Mouse (Mus musculus) ES-E14 (cell line): Measurements from ENCODE around the gene Vsir. TPM values are rescaled to one million over a fixed set of nuclear protein-coding genes. Genes with fewer than 3 reads are reported as not detected.

Experiments used
- DNase-seq: peaks from one replicate; pipeline ENCODE4 v3.0.0-alpha.2; 2013; ENCODE audit warnings: low read depth, low spot score
- H3K27ac ChIP-seq: 2 replicates; pipeline ENCODE4 v1.5.1; 2012; ENCODE audit warnings: low read depth, mild to moderate bottlenecking, low read length, moderate library complexity, mixed read lengths; ENCODE audit not compliant: poor library complexity, insufficient read depth, severe bottlenecking
- H3K36me3 ChIP-seq: 2 replicates; pipeline ENCODE4 v1.6.1; 2012; ENCODE audit warnings: mild to moderate bottlenecking, low read length, moderate library complexity, mixed read lengths; ENCODE audit not compliant: control insufficient read depth, poor library complexity, insufficient read depth, severe bottlenecking
- H3K4me1 ChIP-seq, 2 experiments: fragments of 150-350 bp in 1 of 2; sonication (generic) in 1 of 2; 2 replicates each; pipeline ENCODE4 v1.6.1; 2012; ENCODE audit warnings: low read length in 2 of 2, mild to moderate bottlenecking in 1 of 2, mixed read lengths in 1 of 2; ENCODE audit not compliant: control insufficient read depth in 2 of 2, insufficient read depth in 2 of 2, poor library complexity in 1 of 2
- H3K4me3 ChIP-seq, 2 experiments: fragments of 150-350 bp in 1 of 2; sonication (generic) in 1 of 2; 2 replicates each; pipeline ENCODE4 v1.5.1; 2012; ENCODE audit warnings: low read length in 2 of 2, low read depth in 1 of 2, mild to moderate bottlenecking in 1 of 2, mixed read lengths in 1 of 2; ENCODE audit not compliant: insufficient read depth in 1 of 2, poor library complexity in 1 of 2, severe bottlenecking in 1 of 2
- H3K9ac ChIP-seq: 2 replicates; pipeline ENCODE4 v1.6.1; 2012; ENCODE audit warnings: low read depth, mild to moderate bottlenecking, low read length, mixed read lengths; ENCODE audit not compliant: poor library complexity, insufficient read depth, severe bottlenecking
- H3K9me3 ChIP-seq: fragments of 150-350 bp; sonication (generic); 2 replicates; pipeline ENCODE4 v1.6.1; 2012; ENCODE audit warnings: low read depth, mild to moderate bottlenecking, low read length; ENCODE audit not compliant: control insufficient read depth, insufficient read depth
- CHD2 ChIP-seq: IDR thresholded peaks from 2 replicates; pipeline ENCODE4 v1.6.1; 2014; ENCODE audit warnings: mild to moderate bottlenecking, low read depth, low read length, inconsistent platforms
- HCFC1 ChIP-seq: IDR thresholded peaks from 2 replicates; pipeline ENCODE4 v1.6.1; 2012; ENCODE audit warnings: low read length, inconsistent platforms, borderline replicate concordance; ENCODE audit not compliant: insufficient read depth
- MAFK ChIP-seq: IDR thresholded peaks from 2 replicates; pipeline ENCODE4 v1.6.1; 2014; ENCODE audit warnings: mild to moderate bottlenecking, low read depth, low read length, inconsistent platforms; ENCODE audit not compliant: insufficient read depth
- ZC3H11A ChIP-seq: IDR thresholded peaks from 2 replicates; pipeline ENCODE4 v1.6.1; 2012; ENCODE audit warnings: low read depth, mild to moderate bottlenecking, inconsistent platforms, low read length, borderline replicate concordance
- ZNF384 ChIP-seq: IDR thresholded peaks from 2 replicates; pipeline ENCODE4 v1.6.1; 2012; ENCODE audit warnings: low read depth, low read length, inconsistent platforms
- in situ Hi-C, 2 experiments: fragments of 600-800 bp; cut with MboI; formaldehyde crosslinking; loops; one replicate each; pipeline ENCODE4 v1.15.1; 2025; ENCODE audit warnings: low sequenced_read_pairs in 2 of 2, inconsistent platforms in 1 of 2; ENCODE audit not compliant: unreplicated experiment in 2 of 2
- total RNA-seq: library from RNA; depleted of rRNA; stranded (reverse); fragments of 300-350 nt; gene quantifications from 2 replicates; pipeline ENCODE4 v1.2.3, GENCODE M21; 2012

The Vsir gene
- total RNA-seq, 1 experiment, result 5.5 TPM

- peak overlapping the region in 1 of 2 experiments; percentile 72; a peak in 1 of 4 replicates for H3K4me3 ChIP-seq
- TF ChIP-seq CHD2 (no peak), MAFK (no peak), HCFC1 (no peak), ZNF384 (no peak), ZC3H11A (no peak)
- no peaks in the 10 kb centered on the region for H3K9me3 ChIP-seq
- H3K9ac ChIP-seq, result no peak overlapping the region
- no peak for DNase-seq
- peaks cover under 1 to 2% of the 10 kb centered on the region in 2 experiments; a peak in 2 of 4 replicates for H3K4me1 ChIP-seq
- no peak overlapping the region for H3K27ac ChIP-seq
- H3K36me3 ChIP-seq, result no peaks in the 10 kb centered on the region
- in situ Hi-C loops, result no loop called here
Observed at GRCm38 (mm10) chr10:60346056-60346455, 595 bp upstream of the Vsir start.

DNA sequence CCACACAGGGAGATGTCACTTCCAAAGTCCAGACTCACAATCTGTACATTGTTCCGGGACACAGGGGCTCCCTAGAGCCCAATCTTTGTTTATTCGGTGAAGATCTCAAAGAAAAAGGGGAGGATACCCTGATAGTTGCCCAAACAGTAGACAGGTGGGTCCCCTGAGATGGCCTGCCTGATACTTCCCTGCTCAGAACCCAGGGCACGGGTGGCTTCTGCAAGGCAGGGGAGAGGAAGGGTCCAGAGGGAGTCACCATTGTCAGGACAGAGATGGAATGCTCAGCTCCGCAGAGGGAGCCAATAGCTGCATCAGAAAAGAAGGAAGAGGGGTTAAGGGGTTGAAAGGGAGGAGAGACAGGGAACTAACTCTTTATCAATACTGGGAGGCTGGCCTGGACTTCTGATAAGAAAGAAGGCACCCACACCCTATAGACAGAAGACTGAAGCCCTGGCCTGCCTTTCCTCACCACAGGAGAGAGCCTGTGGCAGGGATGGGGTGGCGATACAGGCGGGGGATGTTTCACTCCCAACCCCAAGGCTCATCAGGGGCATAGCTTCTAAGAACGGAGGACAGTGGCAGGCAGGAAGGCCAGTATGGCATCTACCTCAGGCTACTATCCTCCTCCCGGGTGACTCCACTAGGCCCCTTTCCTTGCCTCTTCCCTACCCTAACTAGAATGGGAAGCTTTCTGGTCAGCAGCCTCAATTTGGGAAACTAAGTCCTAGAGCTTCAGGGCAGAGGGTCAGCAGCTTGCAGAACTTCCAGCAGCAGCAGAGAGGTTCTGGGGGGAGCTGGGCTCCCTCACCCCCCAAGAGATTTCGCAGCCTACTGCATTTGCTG, 1.3 kb downstream of the Vsir start:
- Histone ChIP-seq H3K9me3 (no peaks in the 10 kb centered on the region), H3K27ac (no peak overlapping the region), H3K36me3 (no peaks in the 10 kb centered on the region), H3K9ac (no peak overlapping the region), H3K4me3 (no peak overlapping the region), H3K4me1 (peaks cover 3 to 9% of the 10 kb centered on the region in 2 experiments; a peak in 2 of 4 replicates)
- in situ Hi-C loops, result no loop called here
- DNase-seq, result no peak
- TF ChIP-seq HCFC1, result no peak
- TF ChIP-seq MAFK, result no peak
- TF ChIP-seq CHD2, result no peak
- TF ChIP-seq ZC3H11A, result no peak
- no peak for TF ChIP-seq ZNF384

DNA sequence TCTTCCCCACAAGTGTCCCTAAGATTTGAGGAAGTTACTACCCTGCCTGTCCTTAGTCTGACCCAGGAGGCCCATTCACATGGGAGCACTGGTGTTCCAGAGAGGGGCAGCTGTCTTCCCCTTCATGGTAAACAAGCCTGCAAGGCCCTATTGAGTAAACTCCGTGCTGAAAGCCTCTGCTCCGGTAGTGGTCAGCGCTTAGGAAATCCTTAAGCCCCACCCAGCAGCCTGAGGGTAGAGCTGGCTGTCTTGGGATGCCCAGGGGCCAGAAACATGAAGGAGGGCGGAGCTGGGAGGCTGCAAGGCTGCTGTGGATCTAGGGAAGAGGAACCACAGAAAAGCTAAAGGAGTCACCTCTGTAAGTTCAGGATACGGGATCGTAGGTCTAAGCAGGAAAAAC, 2.4 kb downstream of the Vsir start:
- H3K4me3 ChIP-seq, result no peak overlapping the region
- H3K9me3 ChIP-seq, result no peaks in the 10 kb centered on the region
- peaks cover 3 to 11% of the 10 kb centered on the region in 2 experiments; a peak in 2 of 4 replicates for H3K4me1 ChIP-seq
- no peak for TF ChIP-seq HCFC1
- no peak for TF ChIP-seq ZC3H11A
- TF ChIP-seq CHD2, result no peak
- no peak for TF ChIP-seq ZNF384
- TF ChIP-seq MAFK, result no peak
- no peak overlapping the region for H3K9ac ChIP-seq
- H3K27ac ChIP-seq, result no peak overlapping the region
- in situ Hi-C loops, result no loop called here
- DNase-seq, result no peak
- no peaks in the 10 kb centered on the region for H3K36me3 ChIP-seq

DNA sequence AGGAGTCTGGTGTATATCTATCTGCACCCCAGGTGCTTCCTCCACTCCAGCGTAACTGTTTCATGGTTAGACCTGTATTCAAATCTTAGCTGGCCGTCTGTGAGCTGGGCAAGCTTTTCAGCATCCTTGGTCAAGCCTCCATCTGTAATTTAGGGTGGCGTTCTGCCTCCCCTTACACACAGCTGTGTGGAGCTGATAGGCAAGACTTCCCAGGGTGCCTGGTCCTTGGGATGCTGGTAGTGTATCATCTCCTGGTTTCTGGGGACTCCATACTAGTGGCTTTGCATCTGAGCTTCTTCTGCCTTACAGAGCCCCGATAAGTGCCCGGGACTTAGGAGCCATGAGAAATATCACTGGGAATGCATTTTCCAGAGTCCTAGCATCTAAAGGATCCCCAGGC, 3.0 kb downstream of the Vsir start:
- peaks cover 3 to 11% of the 10 kb centered on the region in 2 experiments; a peak in 2 of 4 replicates for H3K4me1 ChIP-seq
- TF ChIP-seq ZNF384 (no peak), MAFK (no peak), ZC3H11A (no peak), CHD2 (no peak), HCFC1 (no peak)
- in situ Hi-C loops, result no loop called here
- DNase-seq, result no peak
- no peaks in the 10 kb centered on the region for H3K9me3 ChIP-seq
- H3K9ac ChIP-seq, result no peak overlapping the region
- H3K4me3 ChIP-seq, result no peak overlapping the region
- H3K27ac ChIP-seq, result no peak overlapping the region
- no peaks in the 10 kb centered on the region for H3K36me3 ChIP-seq
